Mouse (Mus musculus) myocyte (in vitro differentiated cells): ENCODE results near the gene Hist1h3h. TPM values are rescaled to one million over a fixed set of nuclear protein-coding genes. Genes with fewer than 3 reads are reported as not detected.

Experiments used
- H3K27me3 ChIP-seq: one replicate; pipeline ENCODE4 v1.6.1; 2011; ENCODE audit not compliant: control insufficient read depth, insufficient read depth, insufficient read length
- H3K36me3 ChIP-seq: one replicate; pipeline ENCODE4 v1.6.1; 2011; ENCODE audit not compliant: control insufficient read depth, insufficient read depth
- H3K4me2 ChIP-seq: one replicate; pipeline ENCODE4 v1.6.1; 2011; ENCODE audit warnings: low read depth, control low read depth
- H3K4me3 ChIP-seq: one replicate; pipeline ENCODE4 v1.5.1; 2011; ENCODE audit warnings: mild to moderate bottlenecking, control low read depth, moderate library complexity
- H3K79me2 ChIP-seq: one replicate; pipeline ENCODE4 v1.6.1; 2011; ENCODE audit not compliant: control insufficient read depth, insufficient read depth
- H3ac ChIP-seq: one replicate; pipeline ENCODE4 v1.6.1; 2011; ENCODE audit not compliant: control insufficient read depth, insufficient read length
- CEBPB ChIP-seq: IDR thresholded peaks from 2 replicates; pipeline ENCODE4 v1.6.1; 2011; ENCODE audit warnings: mild to moderate bottlenecking, moderate library complexity; ENCODE audit not compliant: poor library complexity, insufficient read depth, severe bottlenecking
- E2F4 ChIP-seq: IDR thresholded peaks from one replicate; pipeline ENCODE4 v1.6.1; 2011; ENCODE audit warnings: mild to moderate bottlenecking, control low read depth, moderate library complexity; ENCODE audit not compliant: insufficient read depth
- MAX ChIP-seq: IDR thresholded peaks from one replicate; pipeline ENCODE4 v1.6.1; 2011; ENCODE audit warnings: low read depth, mild to moderate bottlenecking, control low read depth
- MYOD1 ChIP-seq, 3 experiments: IDR thresholded peaks; one replicate each; pipeline ENCODE4 v1.6.1; 2011; ENCODE audit warnings: control low read depth in 2 of 3, low read depth in 2 of 3, mild to moderate bottlenecking in 2 of 3, moderate library complexity in 1 of 3; ENCODE audit not compliant: insufficient read length in 2 of 3, control insufficient read depth in 1 of 3
- MYOG ChIP-seq, 3 experiments: IDR thresholded peaks; one replicate each; pipeline ENCODE4 v1.6.1; 2011; ENCODE audit warnings: control low read depth in 2 of 3, low read depth in 2 of 3, mild to moderate bottlenecking in 2 of 3; ENCODE audit not compliant: insufficient read length in 2 of 3, control insufficient read depth in 1 of 3, insufficient read depth in 1 of 3
- POLR2A ChIP-seq: IDR thresholded peaks from one replicate; pipeline ENCODE4 v1.6.1; 2011; ENCODE audit warnings: low read depth, mild to moderate bottlenecking, control low read depth, moderate library complexity; ENCODE audit not compliant: insufficient read length
- POLR2AphosphoS2 ChIP-seq: IDR thresholded peaks from one replicate; pipeline ENCODE4 v1.6.1; 2011; ENCODE audit warnings: low read depth, control low read depth; ENCODE audit not compliant: insufficient read length
- REST ChIP-seq: IDR thresholded peaks from one replicate; pipeline ENCODE4 v1.6.1; 2011; ENCODE audit warnings: mild to moderate bottlenecking, control low read depth, moderate library complexity; ENCODE audit not compliant: insufficient read depth, insufficient read length
- SRF ChIP-seq: IDR thresholded peaks from one replicate; pipeline ENCODE4 v1.6.1; 2011; ENCODE audit warnings: low read depth; ENCODE audit not compliant: control insufficient read depth, insufficient read length
- TCF12 ChIP-seq: IDR thresholded peaks from one replicate; pipeline ENCODE4 v1.6.1; 2011; ENCODE audit warnings: mild to moderate bottlenecking, control low read depth; ENCODE audit not compliant: poor library complexity, insufficient read depth, severe bottlenecking
- TCF3 ChIP-seq: IDR thresholded peaks from one replicate; pipeline ENCODE4 v1.6.1; 2011; ENCODE audit warnings: low read depth, control low read depth; ENCODE audit not compliant: insufficient read length
- USF1 ChIP-seq: IDR thresholded peaks from one replicate; pipeline ENCODE4 v1.6.1; 2011; ENCODE audit warnings: low read depth, mild to moderate bottlenecking, control low read depth, moderate library complexity
- polyA plus RNA-seq: library from polyadenylated mRNA; unstranded; fragments of >200 nt; fragmentation: generic; extraction: Trizol; gene quantifications from one replicate; pipeline ENCODE4 v1.2.1, GENCODE M21; 2012; ENCODE audit warnings: missing spikeins

Hist1h3h gene
- polyA plus RNA-seq, 1 experiment = 9.0 TPM

DNA sequence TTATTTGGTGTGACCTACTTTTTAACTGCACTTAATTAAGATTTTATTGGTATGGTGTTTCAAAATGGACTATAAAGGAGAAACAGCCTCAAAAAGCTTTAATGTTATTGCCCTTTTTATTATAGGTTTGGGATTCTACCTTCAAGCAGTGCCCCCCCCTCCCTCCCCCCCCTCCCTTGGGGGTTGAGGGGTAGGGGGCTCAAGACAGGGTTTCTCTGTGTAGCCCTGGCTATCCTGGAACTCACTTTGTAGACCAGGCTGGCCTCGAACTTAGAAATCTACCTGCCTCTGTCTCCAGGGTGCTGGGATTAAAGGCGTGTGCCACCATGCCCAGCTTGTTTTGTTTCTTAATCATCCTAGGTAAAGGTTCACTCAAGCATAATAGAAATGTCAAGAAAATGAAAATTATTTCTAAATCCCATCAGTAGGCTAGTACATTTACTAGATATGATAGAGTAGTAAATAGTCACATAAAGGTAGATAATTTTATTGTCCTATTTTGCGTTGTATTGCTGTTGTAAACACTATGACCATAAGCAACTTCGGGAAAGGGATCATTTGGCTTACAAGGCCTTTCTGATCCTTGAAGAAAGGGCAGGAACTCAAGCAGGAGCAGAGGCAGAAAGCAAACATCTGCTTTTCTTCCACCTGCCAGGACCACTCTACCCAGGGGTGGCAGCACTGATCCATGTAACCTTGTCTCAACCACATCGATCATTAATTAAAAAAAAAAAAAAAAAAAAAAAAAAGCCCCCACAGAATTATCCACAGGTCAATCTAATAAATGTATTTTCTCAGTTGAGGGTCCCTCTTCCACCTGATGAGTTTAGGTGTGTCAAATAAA, 5.8 kb downstream of the Hist1h3h start:
- no peaks in the 10 kb centered on the region for H3K79me2 ChIP-seq
- no peak overlapping the region for H3ac ChIP-seq
- no peak for TF ChIP-seq E2F4
- TF ChIP-seq USF1 = no peak
- no peak for TF ChIP-seq MYOG (IDR thresholded peaks at IDR 0.05; ENCODE audit: control insufficient read depth in 1 of 3, insufficient read depth in 1 of 3, insufficient read length in 2 of 3, low read depth in 2 of 3)
- no peak for TF ChIP-seq REST
- TF ChIP-seq MYOD1 (IDR thresholded peaks at IDR 0.05; ENCODE audit: control insufficient read depth in 1 of 3, insufficient read length in 2 of 3, low read depth in 2 of 3) = no peak
- TF ChIP-seq TCF3 = no peak
- TF ChIP-seq POLR2AphosphoS2 = no peak
- no peak for TF ChIP-seq POLR2A
- no peak for TF ChIP-seq TCF12

GRCm38 (mm10) chr13:21727948-21728572, 10.6 kb downstream of the Hist1h3h start:
- no peak overlapping the region for H3K4me2 ChIP-seq
- H3K27me3 ChIP-seq = no peaks in the 10 kb centered on the region
- H3ac ChIP-seq = no peak overlapping the region
- no peak for TF ChIP-seq REST
- no peak for TF ChIP-seq POLR2AphosphoS2
- TF ChIP-seq TCF12 = no peak
- TF ChIP-seq E2F4 = no peak
- no peak for TF ChIP-seq CEBPB
- no peak overlapping the region for H3K4me3 ChIP-seq
- H3K36me3 ChIP-seq = no peaks in the 10 kb centered on the region
- H3K79me2 ChIP-seq = no peaks in the 10 kb centered on the region

More for the DNA sequence above, 5.8 kb downstream of the Hist1h3h start:
- H3K4me2 ChIP-seq = peak overlapping the region; percentile 72
- H3K27me3 ChIP-seq = no peaks in the 10 kb centered on the region
- H3K4me3 ChIP-seq = peak overlapping the region; percentile 12
- H3K36me3 ChIP-seq = no peaks in the 10 kb centered on the region

GRCm38 (mm10) chr13:21729544-21729943, 12.1 kb downstream of the Hist1h3h start:
- TF ChIP-seq E2F4 (no peak), REST (no peak), CEBPB (no peak), TCF12 (no peak), MAX (no peak), SRF (no peak), POLR2A (no peak), MYOD1 (IDR thresholded peaks at IDR 0.05; ENCODE audit: control insufficient read depth in 1 of 3, insufficient read length in 2 of 3, low read depth in 2 of 3) (no peak), USF1 (no peak), POLR2AphosphoS2 (no peak), MYOG (IDR thresholded peaks at IDR 0.05; ENCODE audit: control insufficient read depth in 1 of 3, insufficient read depth in 1 of 3, insufficient read length in 2 of 3, low read depth in 2 of 3) (no peak), TCF3 (no peak)
- no peaks in the 10 kb centered on the region for H3K79me2 ChIP-seq
- no peaks in the 10 kb centered on the region for H3K36me3 ChIP-seq
- H3ac ChIP-seq = no peak overlapping the region
- H3K27me3 ChIP-seq = no peaks in the 10 kb centered on the region
- no peak overlapping the region for H3K4me2 ChIP-seq
- H3K4me3 ChIP-seq = no peak overlapping the region

GRCm38 (mm10) chr13:21733466-21733865, 16.0 kb downstream of the Hist1h3h start:
- Histone ChIP-seq H3K4me2 (no peak overlapping the region), H3K36me3 (no peaks in the 10 kb centered on the region), H3K79me2 (no peaks in the 10 kb centered on the region), H3K27me3 (no peaks in the 10 kb centered on the region), H3K4me3 (no peak overlapping the region), H3ac (no peak overlapping the region)
- TF ChIP-seq REST (no peak), MYOG (IDR thresholded peaks at IDR 0.05; ENCODE audit: control insufficient read depth in 1 of 3, insufficient read depth in 1 of 3, insufficient read length in 2 of 3, low read depth in 2 of 3) (no peak), POLR2A (no peak), MAX (no peak), MYOD1 (IDR thresholded peaks at IDR 0.05; ENCODE audit: control insufficient read depth in 1 of 3, insufficient read length in 2 of 3, low read depth in 2 of 3) (no peak), CEBPB (no peak), TCF12 (no peak), POLR2AphosphoS2 (no peak), USF1 (no peak), TCF3 (no peak), E2F4 (no peak)
